Mouse (Mus musculus): ENCODE data around the gene Clint1.

The Clint1 gene

GRCm38 (mm10) chr11:45838450-45838849 lies 13.4 kb upstream of the Clint1 start:
- ChIA-PET CTCF (interaction anchor here in 1 of 4 experiments (0.5 kb wide), 1 partner anchor 10 kb away, joined by 4 read pairs; no protein-coding TSS in a partner anchor), POLR2A (interaction anchor here in 1 of 4 experiments (1.6 kb wide), 1 partner anchor 15 kb away, joined by 4 read pairs; no protein-coding TSS in a partner anchor)

DNA sequence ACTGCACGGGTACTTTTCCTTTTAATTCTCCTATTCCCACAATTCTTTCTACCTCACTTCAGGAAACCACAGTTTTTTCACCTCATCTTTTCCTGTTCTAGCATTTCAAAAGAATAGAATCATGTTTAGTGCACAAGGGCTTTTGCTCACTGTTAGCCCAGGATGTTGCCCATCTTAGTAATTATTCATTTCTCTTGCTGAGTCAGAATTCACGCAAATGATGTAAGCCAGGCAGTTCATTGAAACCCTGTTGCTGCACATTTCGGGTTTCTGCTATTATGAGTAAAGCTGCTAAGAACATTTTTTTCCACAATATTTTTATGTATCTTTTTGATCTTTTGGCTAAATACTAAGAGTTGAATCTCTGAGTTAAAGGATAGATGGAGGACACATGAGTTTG lies 11.5 kb upstream of the Clint1 start:
- ChIA-PET POLR2A (no interaction called here), CTCF (no interaction called here)

DNA sequence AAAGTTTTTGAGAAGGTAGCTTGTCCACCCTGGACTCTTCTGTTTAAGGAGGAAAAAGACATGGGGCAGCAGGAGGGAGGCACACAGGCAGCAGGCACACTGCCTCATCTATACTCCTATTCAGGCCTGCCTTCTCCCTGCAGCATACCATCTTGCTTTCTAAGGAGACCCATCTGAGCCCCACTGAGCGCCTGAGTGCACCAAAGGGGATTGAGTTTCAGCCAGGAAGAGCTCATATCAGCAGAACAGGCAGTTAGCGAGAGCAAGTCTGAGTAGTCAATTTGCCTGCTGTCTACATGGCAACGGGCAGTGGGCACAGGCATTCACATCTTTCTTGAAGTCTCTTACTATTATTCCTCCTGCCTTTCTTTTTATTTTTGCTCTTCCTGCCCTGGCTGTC lies 5.8 kb upstream of the Clint1 start:
- CTCF ChIA-PET, result no interaction called here
- POLR2A ChIA-PET, result interaction anchor here in 1 of 4 experiments (0.5 kb wide), 1 partner anchor 625 kb away, joined by 6 read pairs; no protein-coding TSS in a partner anchor

- CTCF ChIA-PET, result interaction anchor here in 1 of 4 experiments (0.6 kb wide), 1 partner anchor 1036 kb away, joined by 3 read pairs; no protein-coding TSS in a partner anchor
- POLR2A ChIA-PET, result no interaction called here
Measured at GRCm38 (mm10) chr11:45847548-45847947, 4.3 kb upstream of the Clint1 start.

DNA sequence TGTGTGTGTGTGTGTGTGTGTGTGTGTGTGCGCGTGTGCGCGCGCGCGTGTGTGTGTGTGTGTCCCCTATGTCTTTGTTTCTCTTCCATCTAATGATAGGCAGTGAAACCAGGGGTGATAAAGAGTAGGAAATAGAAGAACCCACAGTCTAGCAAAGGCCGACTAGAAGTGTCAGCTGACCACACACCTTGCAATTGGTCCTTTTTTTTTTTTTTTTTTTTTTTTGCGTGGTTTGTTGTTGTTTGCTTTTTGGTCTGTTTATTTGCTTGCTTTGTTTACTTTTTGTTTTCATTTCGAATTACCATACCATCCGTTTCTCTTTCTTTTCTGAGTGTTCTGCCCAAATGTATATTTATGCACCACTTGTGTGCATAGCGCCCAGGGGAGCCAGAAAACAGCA lies 3.6 kb upstream of the Clint1 start:
- POLR2A ChIA-PET, result no interaction called here
- CTCF ChIA-PET, result interaction anchor here in 1 of 4 experiments (0.6 kb wide), 1 partner anchor 10 kb away, joined by 4 read pairs; no protein-coding TSS in a partner anchor

DNA sequence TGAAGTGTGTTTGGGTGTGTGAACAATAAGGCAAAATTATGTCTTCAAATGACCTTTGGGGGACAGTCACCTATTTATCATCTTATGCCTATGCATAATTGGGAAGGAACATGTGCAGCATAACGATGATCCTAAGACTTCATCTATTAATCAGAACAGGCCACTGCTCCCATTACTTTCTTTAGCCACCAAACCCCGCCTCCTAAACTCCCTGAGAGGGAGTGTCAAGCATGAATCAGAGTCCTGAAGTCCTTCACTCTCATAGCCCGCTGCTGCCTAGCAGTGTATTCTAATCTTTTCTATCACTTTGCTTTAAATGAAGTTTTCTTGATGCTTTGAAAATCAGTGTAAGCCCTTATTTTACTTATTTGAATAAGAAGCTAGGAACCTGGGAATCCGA lies 2.6 kb upstream of the Clint1 start:
- POLR2A ChIA-PET, result interaction anchor here in 1 of 4 experiments (0.8 to 2.1 kb wide), 2 partner anchors 22 to 24 kb away, joined by 3 to 5 read pairs; no protein-coding TSS in a partner anchor
- CTCF ChIA-PET, result no interaction called here

DNA sequence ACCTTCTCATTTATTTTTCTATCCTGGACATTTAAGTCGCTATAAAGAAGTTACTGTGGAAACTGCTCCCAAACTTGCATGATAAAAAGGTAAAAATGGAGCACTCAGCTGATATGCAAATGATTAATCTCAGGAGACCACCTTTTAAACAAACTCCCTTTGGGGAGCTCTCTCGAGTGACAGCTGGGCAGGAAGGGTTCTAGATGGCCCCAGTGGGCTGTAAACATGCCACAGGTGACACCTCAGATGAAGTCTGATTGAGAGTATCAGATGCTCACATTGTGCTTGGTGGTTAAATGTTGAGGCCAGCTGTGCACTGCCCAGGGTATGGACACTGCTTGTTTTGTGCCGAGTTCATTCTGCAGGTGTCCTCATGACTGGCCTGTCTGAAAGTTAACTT lies 2.0 kb upstream of the Clint1 start:
- POLR2A ChIA-PET, result interaction anchor here in 2 of 4 experiments (0.5 to 2.1 kb wide), 5 partner anchors 10 to 263 kb away, joined by 3 to 5 read pairs (median 3); no protein-coding TSS in a partner anchor
- CTCF ChIA-PET, result interaction anchor here in 3 of 4 experiments (0.6 to 1.2 kb wide), 5 partner anchors 34 to 325 kb away, joined by 3 to 9 read pairs (median 3); no protein-coding TSS in a partner anchor

GRCm38 (mm10) chr11:45850317-45850716 lies 1.5 kb upstream of the Clint1 start:
- ChIA-PET CTCF (interaction anchor here in 3 of 4 experiments (0.6 to 1.2 kb wide), 5 partner anchors 33 to 325 kb away, joined by 3 to 9 read pairs (median 3); no protein-coding TSS in a partner anchor), POLR2A (interaction anchor here in 1 of 4 experiments (0.7 to 2.1 kb wide), 3 partner anchors 10 to 23 kb away, joined by 3 to 5 read pairs (median 3); no protein-coding TSS in a partner anchor)

DNA sequence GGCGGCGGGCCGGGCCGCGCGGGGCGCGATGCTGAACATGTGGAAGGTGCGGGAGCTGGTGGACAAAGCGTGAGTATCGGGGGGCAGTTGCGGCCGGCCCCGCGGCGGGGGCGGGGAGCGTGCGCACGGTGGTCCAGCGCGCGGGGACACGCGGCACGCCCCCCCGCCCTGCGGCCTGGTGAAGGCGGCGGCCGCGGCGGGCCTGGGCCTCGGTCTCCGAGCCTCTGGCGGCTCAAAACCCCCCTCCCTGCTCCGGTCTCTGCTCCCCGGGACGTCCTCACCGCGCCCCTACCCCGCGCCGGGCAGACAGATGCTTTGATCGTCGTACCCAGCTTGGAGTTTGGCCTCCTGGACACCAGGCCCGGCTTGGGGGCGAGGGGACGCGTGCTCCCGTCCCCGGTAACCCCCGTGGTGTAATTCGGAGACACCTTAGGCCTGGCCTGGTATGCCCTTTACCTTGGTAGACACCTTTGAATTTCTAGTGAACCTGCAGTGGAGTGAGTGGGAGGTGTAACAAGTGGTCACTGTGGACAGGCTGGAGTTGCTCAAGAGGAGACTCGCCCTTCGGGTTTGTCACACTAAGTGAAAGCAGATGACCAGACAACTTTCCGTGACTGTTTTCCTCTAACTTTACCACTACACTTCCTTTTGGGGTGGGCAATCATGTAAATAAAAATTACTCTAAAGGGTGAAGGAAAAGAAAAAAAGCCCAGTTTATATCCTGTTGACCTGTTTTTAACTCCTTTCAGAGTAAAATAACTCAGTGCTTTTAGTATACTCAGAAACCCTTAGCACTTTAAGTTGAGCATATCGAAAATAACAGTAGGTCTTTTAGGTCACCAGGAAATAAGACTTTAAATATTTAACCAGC lies 508 bp downstream of the Clint1 start:
- POLR2A ChIA-PET, result interaction anchor here in 1 of 4 experiments (0.9 to 1.3 kb wide), 3 partner anchors 11 to 17 kb away, joined by 3 read pairs; no protein-coding TSS in a partner anchor
- CTCF ChIA-PET, result no interaction called here

- ChIA-PET CTCF (interaction anchor here in 1 of 4 experiments (0.7 kb wide), 1 partner anchor 97 kb away, joined by 3 read pairs; no protein-coding TSS in a partner anchor), POLR2A (interaction anchor here in 1 of 4 experiments (0.9 to 1.3 kb wide), 2 partner anchors 10 to 17 kb away, joined by 3 read pairs; no protein-coding TSS in a partner anchor)
Measured at GRCm38 (mm10) chr11:45852995-45853317, 1.1 kb downstream of the Clint1 start.

- ChIA-PET CTCF (interaction anchor here in 1 of 4 experiments (0.5 kb wide), 1 partner anchor 14 kb away, joined by 3 read pairs; no protein-coding TSS in a partner anchor), POLR2A (interaction anchor here in 2 of 4 experiments (1.3 to 1.4 kb wide), 5 partner anchors 9 to 22 kb away, joined by 3 to 4 read pairs (median 3); no protein-coding TSS in a partner anchor)
Measured at GRCm38 (mm10) chr11:45853916-45854315, 2.1 kb downstream of the Clint1 start.

- ChIA-PET CTCF (no interaction called here), POLR2A (interaction anchor here in 2 of 4 experiments (1.3 to 1.5 kb wide), 5 partner anchors 12 to 22 kb away, joined by 3 to 4 read pairs (median 3); no protein-coding TSS in a partner anchor)
Measured at GRCm38 (mm10) chr11:45854381-45854780, 2.5 kb downstream of the Clint1 start.

- ChIA-PET CTCF (no interaction called here), POLR2A (interaction anchor here in 1 of 4 experiments (0.6 to 1.5 kb wide), 3 partner anchors 11 to 635 kb away, joined by 3 read pairs; no protein-coding TSS in a partner anchor)
Measured at GRCm38 (mm10) chr11:45855407-45856148, 3.7 kb downstream of the Clint1 start.

DNA sequence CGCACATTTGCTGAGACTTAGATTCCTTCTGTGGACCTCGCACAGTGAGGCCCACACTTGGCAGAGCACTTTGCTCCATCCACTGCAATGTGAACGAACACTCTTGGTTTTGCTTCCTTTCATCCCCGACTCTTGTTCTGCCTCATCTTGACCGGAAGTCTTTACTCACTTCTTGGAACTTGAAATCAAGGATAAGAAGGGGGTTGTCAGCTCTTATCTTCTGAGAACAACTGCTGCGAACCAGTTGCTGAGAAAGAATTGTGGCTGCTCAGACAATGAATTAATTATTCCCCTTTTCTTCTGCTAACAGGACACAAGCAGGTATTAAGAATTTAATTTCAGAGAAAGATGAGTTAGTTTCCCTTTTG lies 4.3 kb downstream of the Clint1 start:
- CTCF ChIA-PET, result no interaction called here
- POLR2A ChIA-PET, result interaction anchor here in 1 of 4 experiments (1.5 kb wide), 1 partner anchor 15 kb away, joined by 3 read pairs; no protein-coding TSS in a partner anchor

DNA sequence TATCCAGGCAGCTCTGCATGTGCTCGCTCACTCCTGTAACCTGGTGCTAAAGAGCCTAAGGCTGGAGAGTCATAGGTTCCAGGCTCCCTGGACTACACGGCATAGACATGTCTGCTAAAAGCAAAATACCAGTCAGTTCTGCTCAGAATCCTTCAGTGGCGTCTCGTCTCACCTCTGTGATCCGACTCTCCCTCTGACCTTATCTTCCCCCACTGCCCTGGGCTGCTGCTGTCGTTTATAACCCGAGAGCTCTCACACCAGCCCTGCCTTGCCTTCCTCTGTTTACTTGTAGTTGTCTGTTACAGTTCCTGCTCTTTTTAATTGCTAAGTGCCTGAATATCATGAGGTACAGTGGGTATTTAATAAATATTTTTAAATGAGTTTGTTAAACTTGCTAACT lies 9.5 kb downstream of the Clint1 start:
- ChIA-PET CTCF (interaction anchor here in 1 of 4 experiments (0.6 kb wide), 1 partner anchor 66 kb away, joined by 5 read pairs; no protein-coding TSS in a partner anchor), POLR2A (interaction anchor here in 2 of 4 experiments (0.6 to 0.8 kb wide), 2 partner anchors 13 to 14 kb away, joined by 3 read pairs; no protein-coding TSS in a partner anchor)

DNA sequence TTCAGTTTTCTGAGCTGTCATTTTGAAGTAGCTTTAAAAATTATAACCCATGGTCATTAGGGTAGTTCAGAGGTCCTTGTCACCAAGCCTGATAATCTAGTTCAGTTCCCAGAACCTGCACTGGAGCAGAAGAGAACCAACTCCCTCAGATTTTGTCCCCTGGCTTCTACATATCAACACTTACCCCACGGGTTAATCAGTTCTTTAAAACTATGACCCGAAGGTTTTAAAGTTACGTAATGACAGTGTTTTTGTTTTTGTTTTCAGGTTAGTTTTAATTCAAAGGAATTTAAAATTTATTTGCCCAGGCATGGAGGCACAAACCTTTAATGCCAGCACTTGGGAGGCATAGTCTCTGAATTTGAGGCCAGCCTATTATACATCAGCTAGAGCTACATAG lies 12.6 kb downstream of the Clint1 start:
- ChIA-PET POLR2A (no interaction called here), CTCF (no interaction called here)

DNA sequence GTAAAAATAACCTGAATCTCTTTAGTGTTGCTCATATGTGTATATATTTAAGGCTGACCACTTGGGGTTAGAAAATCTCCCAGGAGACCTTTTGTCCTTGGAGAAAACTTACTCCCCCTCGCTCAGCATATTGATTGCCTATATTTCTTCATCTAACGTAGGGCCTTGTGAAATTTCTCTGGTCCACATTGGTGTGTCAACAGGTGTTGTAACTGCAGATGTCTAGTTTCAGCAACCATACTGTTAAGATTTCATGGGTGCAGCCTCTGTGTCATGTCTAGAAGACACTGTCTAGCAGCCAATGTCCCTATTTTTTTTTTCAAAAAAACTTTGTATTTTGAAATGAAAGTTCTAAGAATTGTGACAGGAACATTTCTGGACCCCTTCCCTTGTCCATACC lies 14.0 kb downstream of the Clint1 start:
- ChIA-PET CTCF (no interaction called here), POLR2A (no interaction called here)

DNA sequence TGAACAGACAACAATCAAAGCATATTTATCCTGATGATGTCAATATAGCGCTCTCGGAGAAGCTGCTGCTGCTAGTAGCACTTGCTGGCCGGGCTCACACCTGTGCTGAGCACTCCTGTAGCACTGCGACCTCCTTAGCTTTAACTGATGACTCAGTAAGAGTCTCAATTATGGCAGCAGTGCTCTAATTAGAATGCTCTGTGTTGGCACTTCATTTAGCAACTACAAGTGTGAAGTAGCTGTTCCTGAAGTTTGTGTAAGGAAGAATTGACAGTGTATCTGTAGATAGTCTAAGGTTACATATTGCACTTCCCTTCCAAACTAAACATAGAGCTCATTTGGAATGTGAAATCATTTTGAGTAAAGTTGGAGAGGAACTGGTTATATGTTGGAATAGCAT lies 14.7 kb downstream of the Clint1 start:
- ChIA-PET POLR2A (interaction anchor here in 1 of 4 experiments (0.9 kb wide), 1 partner anchor 11 kb away, joined by 3 read pairs; no protein-coding TSS in a partner anchor), CTCF (interaction anchor here in 1 of 4 experiments (0.6 kb wide), 1 partner anchor 105 kb away, joined by 3 read pairs; no protein-coding TSS in a partner anchor)

- ChIA-PET CTCF (interaction anchor here (0.6 to 1.8 kb wide), 9 partner anchors 8 to 930 kb away, joined by 3 to 7 read pairs (median 4); no protein-coding TSS in a partner anchor), POLR2A (interaction anchor here in 2 of 4 experiments (0.6 to 3.3 kb wide), 5 partner anchors 7 to 105 kb away, joined by 3 to 25 read pairs (median 3); no protein-coding TSS in a partner anchor)
Measured at GRCm38 (mm10) chr11:45873666-45874065, 21.8 kb downstream of the Clint1 start.
